Mouse (Mus musculus) heart, postnatal 25 days (tissue): ENCODE results near the gene Tmem140. TPM values are rescaled to one million over a fixed set of nuclear protein-coding genes. Genes with fewer than 3 reads are reported as not detected.

Experiments
- DNase-seq: peaks from one replicate; pipeline ENCODE4 v3.0.0; 2022; ENCODE audit warnings: low spot score
- intact Hi-C: fragments of 180-260 bp; cut with DNase I; formaldehyde crosslinking; loops from one replicate; pipeline ENCODE4 v1.15.1; 2025
- total RNA-seq, 2 experiments: library from RNA; stranded (reverse); gene quantifications; 2 replicates each; pipeline ENCODE4 v1.2.3; 2021

Gene Tmem140
- total RNA-seq, 2 experiments from 2014 or later, result 20.0 to 25.3 TPM

GRCm38 (mm10) chr6:34904361-34904760 lies 41.4 kb downstream of the Tmem140 start:
- no peak for DNase-seq
- intact Hi-C loops, result no loop called here

GRCm38 (mm10) chr6:34906125-34906524 lies 43.2 kb downstream of the Tmem140 start:
- intact Hi-C loops, result loop anchor here (5.0 kb wide), 1 partner anchor 124 kb away; the partner anchor contains the start of gene Agbl3
- DNase-seq, result no peak

GRCm38 (mm10) chr6:34906661-34907060 lies 43.7 kb downstream of the Tmem140 start:
- intact Hi-C loops, result loop anchor here (5.0 kb wide), 1 partner anchor 124 kb away; the partner anchor contains the start of gene Agbl3
- no peak for DNase-seq

- no peak for DNase-seq
- intact Hi-C loops, result loop anchor here (5.0 kb wide), 1 partner anchor 125 kb away; the partner anchor contains the start of gene Agbl3
Measured at GRCm38 (mm10) chr6:34907121-34907614, 44.2 kb downstream of the Tmem140 start.

GRCm38 (mm10) chr6:34907696-34908260 lies 44.8 kb downstream of the Tmem140 start:
- no peak for DNase-seq
- intact Hi-C loops, result loop anchor here (5.0 kb wide), 1 partner anchor 125 kb away; the partner anchor contains the start of gene Agbl3

GRCm38 (mm10) chr6:34909631-34910345 lies 46.8 kb downstream of the Tmem140 start:
- DNase-seq, result no peak
- intact Hi-C loops, result loop anchor here (5.0 kb wide), 2 partner anchors 127 to 432 kb away; partner anchors contain the start of genes Agbl3 and Bpgm

- intact Hi-C loops, result loop anchor here (5.0 kb wide), 1 partner anchor 433 kb away; the partner anchor contains the start of gene Bpgm
- DNase-seq, result peak; percentile 80
Measured at GRCm38 (mm10) chr6:34910371-34911219, 47.6 kb downstream of the Tmem140 start, which contains the start of gene Wdr91. Gene Wdr91, minus strand, starts transcription at chr6:34910876.

- intact Hi-C loops, result loop anchor here (5.0 kb wide), 1 partner anchor 436 kb away; the partner anchor contains the start of gene Bpgm
Measured at GRCm38 (mm10) chr6:34913341-34914040, 50.5 kb downstream of the Tmem140 start.

GRCm38 (mm10) chr6:34914462-34914861 lies 51.5 kb downstream of the Tmem140 start:
- intact Hi-C loops, result loop anchor here (5.0 kb wide), 1 partner anchor 437 kb away; the partner anchor contains the start of gene Bpgm
- DNase-seq, result no peak

More at GRCm38 (mm10) chr6:34913341-34914040, 50.5 kb downstream of the Tmem140 start:
- no peak for DNase-seq

- intact Hi-C loops, result no loop called here
Measured at GRCm38 (mm10) chr6:34919146-34919545, 56.2 kb downstream of the Tmem140 start.

GRCm38 (mm10) chr6:34919956-34920355 lies 57.0 kb downstream of the Tmem140 start, which contains the start of gene Stra8:
Gene Stra8, plus strand, starts transcription at chr6:34920163.
- DNase-seq, result no peak
- intact Hi-C loops, result loop anchor here (5.0 kb wide), 2 partner anchors 38 to 158 kb away; no protein-coding TSS in a partner anchor

More at GRCm38 (mm10) chr6:34919146-34919545, 56.2 kb downstream of the Tmem140 start:
- no peak for DNase-seq

GRCm38 (mm10) chr6:34920631-34921030 lies 57.7 kb downstream of the Tmem140 start:
- DNase-seq, result no peak
- intact Hi-C loops, result loop anchor here (5.0 kb wide), 2 partner anchors 38 to 158 kb away; no protein-coding TSS in a partner anchor

- DNase-seq, result no peak
- intact Hi-C loops, result loop anchor here (5.0 kb wide), 2 partner anchors 40 to 160 kb away; no protein-coding TSS in a partner anchor
Measured at GRCm38 (mm10) chr6:34921941-34922340, 59.0 kb downstream of the Tmem140 start.

Other genes starting within 250 kb of the Tmem140 start
- gene Agbl3, start 82.7 kb upstream of the Tmem140 start, total RNA-seq, result 1 to 10 TPM; 3.2 to 3.9 TPM
- 1 to 10 TPM; 3.8 to 4.1 TPM for gene Cyren, start 14.9 kb downstream of the Tmem140 start, total RNA-seq
- 10 to 100 TPM; 12.0 to 13.5 TPM for gene Wdr91, start 47.7 kb downstream of the Tmem140 start, total RNA-seq
- gene Stra8, start 57.0 kb downstream of the Tmem140 start, total RNA-seq, result not detected
- gene Slc23a4, start 125.3 kb downstream of the Tmem140 start, total RNA-seq, result under 1 TPM; 0.23 to 0.50 TPM